Comparison of ENCODE assay signal across 8 mouse cellular contexts in the genomic region with DNA sequence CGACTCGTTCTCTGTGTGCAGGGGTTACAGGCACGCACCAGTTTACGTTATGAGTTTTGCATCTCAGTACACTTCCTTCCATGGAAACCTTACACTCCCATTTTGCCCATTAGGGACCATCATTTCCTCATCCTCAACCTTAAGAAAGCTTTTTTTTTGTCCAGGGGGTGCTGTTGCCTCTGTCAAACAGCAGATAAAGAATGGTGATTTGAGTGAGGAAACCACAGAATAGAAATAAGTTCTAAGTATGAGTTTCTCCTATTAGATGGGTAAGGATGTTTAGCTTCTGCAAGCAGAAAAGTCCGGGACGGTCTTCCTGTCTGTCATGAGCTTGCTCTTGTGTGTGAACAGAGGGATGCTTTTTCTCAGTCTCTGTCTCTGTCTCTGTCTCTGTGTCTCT. TPM values are rescaled to one million over a fixed set of nuclear protein-coding genes. Genes with fewer than 3 reads are reported as not detected.
DNase-seq lines count a peak whose midpoint lies in the region; ATAC-seq and TF ChIP-seq lines count a peak whose summit lies in the region.

No protein-coding gene starts in this region.

- DNase-seq in heart, adult 11 months: no peak
- no peak for DNase-seq in midbrain, embryonic 10.5 days (ENCODE audit: low spot score)
- no peak for DNase-seq in adrenal gland, postnatal 25 days
- DNase-seq in urinary bladder, adult 2 months (ENCODE audit: low spot score): no peak
- no peak for DNase-seq in layer of hippocampus, adult 11-12 months (ENCODE audit: low spot score)

- no peak for TF ChIP-seq POLR2A in ES-Bruce4 (IDR thresholded peaks at IDR 0.05; ENCODE audit: insufficient read depth, low read length)

- H3K36me3 ChIP-seq in heart, embryonic 16.5 days (ENCODE audit: control insufficient read depth, insufficient read depth): no peaks in the 10 kb centered on the region
- no peaks in the 10 kb centered on the region for H3K36me3 ChIP-seq in ES-Bruce4 (ENCODE audit: control insufficient read depth, insufficient read depth, low read length, poor library complexity, severe bottlenecking)
- no peaks in the 10 kb centered on the region for H3K36me3 ChIP-seq in forebrain, embryonic 16.5 days (ENCODE audit: control insufficient read depth, insufficient read depth)
- no peaks in the 10 kb centered on the region for H3K36me3 ChIP-seq in midbrain, embryonic 10.5 days

- TF ChIP-seq CTCF in ES-Bruce4 (IDR thresholded peaks at IDR 0.05; ENCODE audit: low read depth, low read length): no peak

- WGBS in heart, embryonic 16.5 days: 58% methylated on average over 6 of the region's 6 CpGs
- 70% methylated on average over 6 of the region's 6 CpGs for WGBS in forebrain, embryonic 16.5 days
- WGBS in midbrain, embryonic 10.5 days: 75% methylated on average over 6 of the region's 6 CpGs

- peak overlapping the region; percentile 86 for H3K4me2 ChIP-seq in heart, embryonic 16.5 days (ENCODE audit: low read depth, low read length)
- peak overlapping the region; percentile 90 for H3K4me2 ChIP-seq in forebrain, embryonic 16.5 days (ENCODE audit: low read length)

- H3K4me1 ChIP-seq in heart, embryonic 16.5 days (ENCODE audit: control insufficient read depth, insufficient read depth, low read length): peaks cover 12% of the 10 kb centered on the region
- H3K4me1 ChIP-seq in ES-Bruce4 (ENCODE audit: control insufficient read depth, insufficient read depth, low read length): no peaks in the 10 kb centered on the region
- peaks cover 7% of the 10 kb centered on the region for H3K4me1 ChIP-seq in forebrain, embryonic 16.5 days (replicated peaks; ENCODE audit: control insufficient read depth, insufficient read depth, low read length)
- H3K4me1 ChIP-seq in midbrain, embryonic 10.5 days: peaks cover 17% of the 10 kb centered on the region

- TF ChIP-seq EP300 in ES-Bruce4 (IDR thresholded peaks at IDR 0.05; ENCODE audit: insufficient read depth, low read depth, low read length): no peak

- peak overlapping the region; percentile 88 for H3K4me3 ChIP-seq in heart, embryonic 16.5 days (ENCODE audit: low read length)
- H3K4me3 ChIP-seq in ES-Bruce4 (ENCODE audit: low read depth, low read length): no peak overlapping the region
- H3K4me3 ChIP-seq in forebrain, embryonic 16.5 days (replicated peaks; ENCODE audit: low read length): peak overlapping the region; percentile 91; the same call in 1 of the 2 replicates
- H3K4me3 ChIP-seq in midbrain, embryonic 10.5 days: peak overlapping the region; percentile 82

- no peak for ATAC-seq in heart, embryonic 16.5 days (replicated peaks; ENCODE audit: extremely low read depth, insufficient read depth, low FRiP score)
- ATAC-seq in forebrain, embryonic 16.5 days: no peak

- no peak overlapping the region for H3K27ac ChIP-seq in heart, embryonic 16.5 days (ENCODE audit: low read length)
- H3K27ac ChIP-seq in ES-Bruce4 (ENCODE audit: insufficient read depth, low read length): no peak overlapping the region
- no peak overlapping the region for H3K27ac ChIP-seq in forebrain, embryonic 16.5 days (ENCODE audit: low read length)
- H3K27ac ChIP-seq in midbrain, embryonic 10.5 days (replicated peaks): peak overlapping the region; percentile 89

- H3K9ac ChIP-seq in heart, embryonic 16.5 days (ENCODE audit: low read length): peak overlapping the region; percentile 95
- peak overlapping the region; percentile 92; the same call in 1 of the 2 replicates for H3K9ac ChIP-seq in ES-Bruce4 (ENCODE audit: low read depth, poor library complexity, severe bottlenecking)
- no peak overlapping the region for H3K9ac ChIP-seq in forebrain, embryonic 16.5 days (replicated peaks; ENCODE audit: low read depth, low read length)

- no peaks in the 10 kb centered on the region for H3K9me3 ChIP-seq in heart, embryonic 16.5 days (replicated peaks; ENCODE audit: control insufficient read depth, low read length)
- H3K9me3 ChIP-seq in ES-Bruce4 (replicated peaks; ENCODE audit: control insufficient read depth, insufficient read depth, low read length, poor library complexity, severe bottlenecking): no peaks in the 10 kb centered on the region
- H3K9me3 ChIP-seq in forebrain, embryonic 16.5 days (ENCODE audit: control insufficient read depth, low read length): no peaks in the 10 kb centered on the region
- no peaks in the 10 kb centered on the region for H3K9me3 ChIP-seq in midbrain, embryonic 10.5 days (replicated peaks)

- H3K27me3 ChIP-seq in heart, embryonic 16.5 days (ENCODE audit: control insufficient read depth, insufficient read depth, low read length): no peaks in the 10 kb centered on the region
- H3K27me3 ChIP-seq in ES-Bruce4 (ENCODE audit: control insufficient read depth, insufficient read depth, low read length, poor library complexity, severe bottlenecking): no peaks in the 10 kb centered on the region
- H3K27me3 ChIP-seq in forebrain, embryonic 16.5 days (replicated peaks; ENCODE audit: control insufficient read depth, insufficient read depth, low read length): no peaks in the 10 kb centered on the region
- peaks cover 22% of the 10 kb centered on the region for H3K27me3 ChIP-seq in midbrain, embryonic 10.5 days (ENCODE audit: low read depth, poor library complexity, severe bottlenecking)

RNA-seq across cellular contexts. Expression of gene Itsn2, which starts 0.4 kb away (rescaled TPM):
- 32.1 and 33.2 TPM in 2 replicates for polyA plus RNA-seq in heart, embryonic 16.5 days (2015; fragmentation: Nextera tagmentation; extraction: Ambion mirVana)
- polyA plus RNA-seq in ES-Bruce4 (2011; ENCODE audit: insufficient read depth, insufficient read length, low read depth, missing spikeins): 35.3 and 40.8 TPM in 2 replicates
- polyA plus RNA-seq in forebrain, embryonic 16.5 days (2015; fragmentation: Nextera tagmentation; extraction: Ambion mirVana): 21.4 and 24.9 TPM in 2 replicates
- 12.3 and 13.3 TPM in 2 replicates for polyA plus RNA-seq in midbrain, embryonic 10.5 days (2016; fragmentation: Nextera tagmentation; extraction: Ambion mirVana)
- total RNA-seq in adrenal gland, postnatal 25 days (2021): 57.2 and 63.3 TPM in 2 replicates
- 38.3 and 43.5 TPM in 2 replicates for polyA plus RNA-seq in urinary bladder, adult 2 months (2012; rRNA removed)

RNA-seq across cellular contexts. Expression of gene Gm3625, which starts 0.7 kb away (rescaled TPM):
- polyA plus RNA-seq in heart, embryonic 16.5 days (2015; fragmentation: Nextera tagmentation; extraction: Ambion mirVana): not detected in 2 replicates
- not detected in 2 replicates for polyA plus RNA-seq in ES-Bruce4 (2011; ENCODE audit: insufficient read depth, insufficient read length, low read depth, missing spikeins)
- polyA plus RNA-seq in forebrain, embryonic 16.5 days (2015; fragmentation: Nextera tagmentation; extraction: Ambion mirVana): not detected in 2 replicates
- not detected in 2 replicates for polyA plus RNA-seq in midbrain, embryonic 10.5 days (2016; fragmentation: Nextera tagmentation; extraction: Ambion mirVana)
- not detected in 2 replicates for total RNA-seq in adrenal gland, postnatal 25 days (2021)
- polyA plus RNA-seq in urinary bladder, adult 2 months (2012; rRNA removed): not detected in 2 replicates
